Mouse (Mus musculus): ENCODE data around the gene Gabarapl2. TPM values are rescaled to one million over a fixed set of nuclear protein-coding genes. Genes with fewer than 3 reads are reported as not detected.
"Not testable (repeated sequence)": the region's sequence is repeated elsewhere in the genome, so short reads cannot be mapped to it uniquely, and the experiment has no call there.

Gabarapl2 gene
- polyA plus RNA-seq, 1 experiment from 2014 or later: 469 TPM

DNA sequence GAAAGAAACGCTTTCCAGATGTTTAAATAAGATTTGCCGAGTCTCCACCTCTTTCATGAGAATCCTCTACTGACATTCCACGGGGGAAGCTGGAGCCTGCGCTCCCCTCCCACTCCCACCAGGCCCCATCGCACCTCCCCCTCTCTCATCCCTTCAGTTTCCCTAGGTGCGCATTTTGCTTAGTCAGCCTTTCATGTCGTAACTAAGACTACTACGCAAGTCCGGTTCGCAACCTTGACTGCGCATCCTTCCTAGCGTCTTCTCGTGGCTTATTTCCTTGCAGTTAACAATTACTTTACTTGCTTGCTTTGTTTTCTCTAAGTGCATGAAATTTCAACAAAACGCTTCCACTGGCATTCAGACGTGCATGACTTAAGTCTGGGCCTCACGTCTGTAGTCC, 8.8 kb upstream of the Gabarapl2 start:
- no peaks in the 10 kb centered on the region for H3K36me3 ChIP-seq (ENCODE audit: control insufficient read depth, insufficient read depth, low read length)
- H3K4me3 ChIP-seq (ENCODE audit: low read depth, low read length): no peak overlapping the region
- no peaks in the 10 kb centered on the region for H3K9me3 ChIP-seq (replicated peaks; ENCODE audit: control insufficient read depth, low read length, poor library complexity, severe bottlenecking)
- H3K27ac ChIP-seq (ENCODE audit: low read length): no peak overlapping the region
- no peak overlapping the region for H3K9ac ChIP-seq (ENCODE audit: low read depth, low read length)
- H3K4me2 ChIP-seq (ENCODE audit: low read length): no peak overlapping the region
- no peak for ATAC-seq
- H3K4me1 ChIP-seq (ENCODE audit: control insufficient read depth, insufficient read depth, low read length): peaks cover 12% of the 10 kb centered on the region
- no peaks in the 10 kb centered on the region for H3K27me3 ChIP-seq (ENCODE audit: control insufficient read depth, insufficient read depth, low read depth, low read length)
- 82% methylated on average over 16 of the region's 16 CpGs for WGBS

GRCm38 (mm10) chr8:111932580-111933336, 7.7 kb upstream of the Gabarapl2 start:
- peak overlapping the region; percentile 84 for H3K9ac ChIP-seq (ENCODE audit: low read depth, low read length)
- no peaks in the 10 kb centered on the region for H3K36me3 ChIP-seq (ENCODE audit: control insufficient read depth, insufficient read depth, low read length)
- WGBS: 33% methylated on average over 19 of the region's 19 CpGs
- H3K27me3 ChIP-seq (ENCODE audit: control insufficient read depth, insufficient read depth, low read depth, low read length): no peaks in the 10 kb centered on the region
- no peaks in the 10 kb centered on the region for H3K9me3 ChIP-seq (replicated peaks; ENCODE audit: control insufficient read depth, low read length, poor library complexity, severe bottlenecking)
- peak overlapping the region; percentile 94 for H3K27ac ChIP-seq (ENCODE audit: low read length)
- peak overlapping the region; percentile 87 for H3K4me2 ChIP-seq (ENCODE audit: low read length)
- peaks cover 12% of the 10 kb centered on the region for H3K4me1 ChIP-seq (ENCODE audit: control insufficient read depth, insufficient read depth, low read length)
- H3K4me3 ChIP-seq (ENCODE audit: low read depth, low read length): peak overlapping the region; percentile 78
- no peak for ATAC-seq

DNA sequence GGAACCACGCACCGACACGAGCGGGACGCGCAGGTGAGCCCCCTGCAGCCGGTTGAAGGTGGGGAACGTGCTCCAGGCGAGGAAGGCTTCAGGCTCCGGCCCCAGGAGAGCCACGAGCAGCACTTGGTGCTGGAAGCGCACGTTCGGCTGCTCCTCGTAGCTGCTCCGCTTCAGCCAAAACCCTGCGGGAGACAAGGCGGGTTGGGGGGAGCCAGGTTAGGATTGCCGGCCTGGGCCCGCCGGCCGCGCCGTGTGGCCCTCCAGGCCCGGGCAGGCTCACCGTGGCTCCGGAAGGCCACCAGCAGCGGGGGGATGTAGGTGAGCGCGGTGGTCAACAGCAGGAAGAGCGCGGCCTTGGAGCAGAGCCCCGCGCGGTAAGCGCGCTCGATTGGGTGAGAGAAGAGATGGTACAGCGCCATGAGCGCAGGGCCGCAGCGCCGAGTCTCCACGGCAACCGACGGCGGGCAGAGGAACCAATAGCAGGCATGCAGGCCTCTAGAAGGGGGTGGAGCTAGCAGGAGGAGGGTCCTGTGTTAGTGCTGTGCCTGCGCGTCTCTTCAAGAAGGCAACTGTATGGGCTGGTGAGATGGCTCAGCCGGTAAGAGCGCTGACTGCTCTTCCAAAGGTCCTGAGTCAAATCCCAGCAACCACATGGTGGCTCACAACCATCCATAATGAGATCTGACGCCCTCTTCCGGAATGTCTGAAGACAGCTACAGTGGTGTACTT, 7.0 kb upstream of the Gabarapl2 start, which contains the start of gene Tmem231:
Gene Tmem231, minus strand, starts transcription at position 534 of the 729 bp plus-strand sequence.
- H3K4me3 ChIP-seq (ENCODE audit: low read depth, low read length): peak within 1 kb of the TSS; percentile 78
- no peaks in the 10 kb centered on the region for H3K27me3 ChIP-seq (ENCODE audit: control insufficient read depth, insufficient read depth, low read depth, low read length)
- no peaks in the 10 kb centered on the region for H3K9me3 ChIP-seq (replicated peaks; ENCODE audit: control insufficient read depth, low read length, poor library complexity, severe bottlenecking)
- no peaks in the 10 kb centered on the region for H3K36me3 ChIP-seq (ENCODE audit: control insufficient read depth, insufficient read depth, low read length)
- peak; percentile 100 for ATAC-seq
- H3K4me2 ChIP-seq (ENCODE audit: low read length): peak within 1 kb of the TSS; percentile 87
- H3K9ac ChIP-seq (ENCODE audit: low read depth, low read length): peak within 1 kb of the TSS; percentile 84
- peaks cover 12% of the 10 kb centered on the region for H3K4me1 ChIP-seq (ENCODE audit: control insufficient read depth, insufficient read depth, low read length)
- under 1% methylated on average over 53 of the region's 53 CpGs for WGBS
- peak within 1 kb of the TSS; percentile 94 for H3K27ac ChIP-seq (ENCODE audit: low read length)

- no peaks in the 10 kb centered on the region for H3K36me3 ChIP-seq (ENCODE audit: control insufficient read depth, insufficient read depth, low read length)
- no peak overlapping the region for H3K4me3 ChIP-seq (ENCODE audit: low read depth, low read length)
- H3K9me3 ChIP-seq (replicated peaks; ENCODE audit: control insufficient read depth, low read length, poor library complexity, severe bottlenecking): no peaks in the 10 kb centered on the region
- H3K4me2 ChIP-seq (ENCODE audit: low read length): peak overlapping the region; percentile 24
- H3K4me1 ChIP-seq (ENCODE audit: control insufficient read depth, insufficient read depth, low read length): peaks cover 12% of the 10 kb centered on the region
- H3K27me3 ChIP-seq (ENCODE audit: control insufficient read depth, insufficient read depth, low read depth, low read length): no peaks in the 10 kb centered on the region
- no peak for ATAC-seq
- no peak overlapping the region for H3K27ac ChIP-seq (ENCODE audit: low read length)
- WGBS: 85% methylated on average over 2 of the region's 2 CpGs
- no peak overlapping the region for H3K9ac ChIP-seq (ENCODE audit: low read depth, low read length)
Measured at GRCm38 (mm10) chr8:111934201-111934600, 6.3 kb upstream of the Gabarapl2 start.

GRCm38 (mm10) chr8:111937184-111937583, 3.3 kb upstream of the Gabarapl2 start:
- peaks cover 23% of the 10 kb centered on the region for H3K4me1 ChIP-seq (ENCODE audit: control insufficient read depth, insufficient read depth, low read length)
- H3K9me3 ChIP-seq (replicated peaks; ENCODE audit: control insufficient read depth, low read length, poor library complexity, severe bottlenecking): no peaks in the 10 kb centered on the region
- H3K4me2 ChIP-seq (ENCODE audit: low read length): no peak overlapping the region
- no peaks in the 10 kb centered on the region for H3K27me3 ChIP-seq (ENCODE audit: control insufficient read depth, insufficient read depth, low read depth, low read length)
- H3K36me3 ChIP-seq (ENCODE audit: control insufficient read depth, insufficient read depth, low read length): no peaks in the 10 kb centered on the region
- 72% methylated on average over 3 of the region's 3 CpGs for WGBS
- no peak for ATAC-seq
- H3K9ac ChIP-seq (ENCODE audit: low read depth, low read length): no peak overlapping the region
- no peak overlapping the region for H3K4me3 ChIP-seq (ENCODE audit: low read depth, low read length)
- H3K27ac ChIP-seq (ENCODE audit: low read length): no peak overlapping the region

DNA sequence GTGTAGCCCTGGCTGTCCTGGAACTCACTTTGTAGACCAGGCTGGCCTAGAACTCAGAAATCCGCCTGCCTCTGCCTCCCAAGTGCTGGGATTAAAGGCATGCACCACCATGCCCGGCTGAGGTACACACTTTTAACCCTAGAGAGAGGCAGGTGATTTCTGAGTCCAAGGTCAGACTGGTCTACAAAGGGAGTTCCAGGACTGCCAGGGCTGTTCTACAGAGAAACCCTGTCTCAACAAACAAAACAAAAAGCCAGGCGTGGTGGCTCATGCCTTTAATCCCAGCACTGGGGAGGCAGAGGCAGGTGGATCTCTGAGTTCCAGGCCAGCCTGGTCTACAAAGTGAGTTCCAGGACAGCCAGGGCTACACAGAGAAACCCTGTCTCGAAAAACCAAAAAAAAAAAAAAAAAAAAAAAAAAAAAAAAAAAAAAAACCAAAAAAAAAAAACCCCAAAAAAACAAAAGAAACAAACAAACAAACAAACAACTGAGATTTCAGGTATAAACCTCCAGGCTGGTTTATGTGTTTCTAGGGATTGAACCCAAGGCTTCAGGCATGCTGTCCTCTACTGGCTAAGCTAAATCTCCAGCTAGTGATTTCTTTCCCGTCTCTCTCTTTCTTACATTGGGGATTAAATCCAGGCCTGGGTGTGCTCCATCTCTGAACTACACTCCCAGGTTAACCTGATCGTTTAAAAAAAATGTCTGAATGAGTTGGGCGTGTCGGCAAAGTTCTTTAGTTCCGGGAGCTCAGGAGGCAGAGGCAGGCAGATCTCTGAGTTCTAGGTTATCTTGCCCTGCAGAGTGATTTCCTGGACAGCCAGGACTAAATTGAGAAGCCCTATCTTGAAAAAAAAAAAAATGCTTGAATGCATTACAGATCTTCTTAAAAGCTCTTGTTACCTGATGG, 2.2 kb upstream of the Gabarapl2 start:
- 85% methylated on average over 8 of the region's 9 CpGs for WGBS
- H3K9me3 ChIP-seq (replicated peaks; ENCODE audit: control insufficient read depth, low read length, poor library complexity, severe bottlenecking): not testable (repeated sequence)

GRCm38 (mm10) chr8:111939516-111940142, 874 bp upstream of the Gabarapl2 start:
- peak overlapping the region; percentile 73 for H3K4me2 ChIP-seq (ENCODE audit: low read length)
- H3K36me3 ChIP-seq (ENCODE audit: control insufficient read depth, insufficient read depth, low read length): peaks cover 4% of the 10 kb centered on the region
- H3K27ac ChIP-seq (ENCODE audit: low read length): peak overlapping the region; percentile 78; the same call in 1 of the 2 replicates
- ATAC-seq: peak; percentile 51
- no peaks in the 10 kb centered on the region for H3K27me3 ChIP-seq (ENCODE audit: control insufficient read depth, insufficient read depth, low read depth, low read length)
- 11% methylated on average over 10 of the region's 10 CpGs for WGBS
- H3K9me3 ChIP-seq (replicated peaks; ENCODE audit: control insufficient read depth, low read length, poor library complexity, severe bottlenecking): no peaks in the 10 kb centered on the region
- peak overlapping the region; percentile 53 for H3K9ac ChIP-seq (ENCODE audit: low read depth, low read length)
- peak overlapping the region; percentile 99 for H3K4me3 ChIP-seq (ENCODE audit: low read depth, low read length)
- H3K4me1 ChIP-seq (ENCODE audit: control insufficient read depth, insufficient read depth, low read length): peaks cover 15% of the 10 kb centered on the region

More for the DNA sequence above, 2.2 kb upstream of the Gabarapl2 start:
- H3K36me3 ChIP-seq (ENCODE audit: control insufficient read depth, insufficient read depth, low read length); H3K27me3 ChIP-seq (ENCODE audit: control insufficient read depth, insufficient read depth, low read depth, low read length); ATAC-seq; H3K4me2 ChIP-seq (ENCODE audit: low read length); H3K9ac ChIP-seq (ENCODE audit: low read depth, low read length); H3K4me3 ChIP-seq (ENCODE audit: low read depth, low read length); H3K27ac ChIP-seq (ENCODE audit: low read length): not testable (repeated sequence)
- peaks cover 15% of the 10 kb centered on the region for H3K4me1 ChIP-seq (ENCODE audit: control insufficient read depth, insufficient read depth, low read length)

DNA sequence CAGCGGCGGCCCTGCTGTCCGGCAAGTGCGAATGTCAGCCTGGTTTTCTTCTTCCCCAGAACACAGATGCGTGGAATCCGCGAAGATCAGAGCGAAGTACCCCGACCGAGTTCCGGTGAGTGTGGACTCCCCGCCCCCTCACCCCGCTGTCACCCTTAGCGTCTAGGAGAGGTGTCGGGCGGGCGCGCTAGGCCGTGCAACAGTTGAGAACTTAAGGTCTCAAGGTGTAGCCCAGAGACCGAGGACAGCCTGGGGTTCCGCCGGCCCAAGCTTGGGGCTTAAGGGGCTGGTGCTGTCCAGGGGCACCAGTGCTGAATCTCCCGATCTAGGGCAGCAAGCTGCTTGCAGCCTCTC, 575 bp downstream of the Gabarapl2 start:
- no peaks in the 10 kb centered on the region for H3K9me3 ChIP-seq (replicated peaks; ENCODE audit: control insufficient read depth, low read length, poor library complexity, severe bottlenecking)
- H3K4me3 ChIP-seq (ENCODE audit: low read depth, low read length): peak overlapping the region; percentile 99
- H3K4me2 ChIP-seq (ENCODE audit: low read length): peak overlapping the region; percentile 98
- H3K36me3 ChIP-seq (ENCODE audit: control insufficient read depth, insufficient read depth, low read length): peaks cover 11% of the 10 kb centered on the region
- ATAC-seq: peak; percentile 21
- peak overlapping the region; percentile 91 for H3K9ac ChIP-seq (ENCODE audit: low read depth, low read length)
- peak overlapping the region; percentile 78 for H3K27ac ChIP-seq (ENCODE audit: low read length)
- no peaks in the 10 kb centered on the region for H3K27me3 ChIP-seq (ENCODE audit: control insufficient read depth, insufficient read depth, low read depth, low read length)
- H3K4me1 ChIP-seq (ENCODE audit: control insufficient read depth, insufficient read depth, low read length): peaks cover 15% of the 10 kb centered on the region
- 2% methylated on average over 23 of the region's 23 CpGs for WGBS

Data from midbrain, embryonic 16.5 days (tissue).